Mouse (Mus musculus): ENCODE data around the gene Tmc3. TPM values are rescaled to one million over a fixed set of nuclear protein-coding genes. Genes with fewer than 3 reads are reported as not detected.
A peak's percentile ranks its signal among the peaks of the same experiment; 100 is the strongest.

The Tmc3 gene
- polyA plus RNA-seq, 1 experiment: 0.06 TPM

- Histone ChIP-seq H3K4me1 (ENCODE audit: control insufficient read depth, insufficient read depth, insufficient read length, low read length) (peaks cover 9% of the 10 kb centered on the region), H3K36me3 (ENCODE audit: control insufficient read depth, insufficient read depth, low read length) (no peaks in the 10 kb centered on the region), H3K27me3 (ENCODE audit: control insufficient read depth, insufficient read depth, low read length) (no peaks in the 10 kb centered on the region), H3K4me3 (ENCODE audit: low read depth, low read length) (no peak overlapping the region), H3K27ac (ENCODE audit: insufficient read depth, low read depth, low read length) (no peak overlapping the region)
- WGBS: 84% methylated on average over 6 of the region's 6 CpGs
- TF ChIP-seq CTCF (IDR thresholded peaks at IDR 0.05; ENCODE audit: extremely low read depth, insufficient read length, insufficient replicate concordance, low read depth, low read length): no peak
Observed at GRCm38 (mm10) chr7:83662711-83663375, 78.1 kb downstream of the Tmc3 start.

GRCm38 (mm10) chr7:83666087-83666595 is 81.4 kb downstream of the Tmc3 start:
- H3K4me1 ChIP-seq (ENCODE audit: control insufficient read depth, insufficient read depth, insufficient read length, low read length): no peaks in the 10 kb centered on the region
- H3K27me3 ChIP-seq (ENCODE audit: control insufficient read depth, insufficient read depth, low read length): no peaks in the 10 kb centered on the region
- WGBS: 50% methylated on average over 4 of the region's 4 CpGs
- TF ChIP-seq CTCF (IDR thresholded peaks at IDR 0.05; ENCODE audit: extremely low read depth, insufficient read length, insufficient replicate concordance, low read depth, low read length): no peak
- TF ChIP-seq POLR2A (IDR thresholded peaks at IDR 0.05; ENCODE audit: low read depth, low read length): no peak
- no peak overlapping the region for H3K4me3 ChIP-seq (ENCODE audit: low read depth, low read length)
- no peak overlapping the region for H3K27ac ChIP-seq (ENCODE audit: insufficient read depth, low read depth, low read length)
- no peaks in the 10 kb centered on the region for H3K36me3 ChIP-seq (ENCODE audit: control insufficient read depth, insufficient read depth, low read length)

- Histone ChIP-seq H3K27me3 (ENCODE audit: control insufficient read depth, insufficient read depth, low read length) (no peaks in the 10 kb centered on the region), H3K36me3 (ENCODE audit: control insufficient read depth, insufficient read depth, low read length) (no peaks in the 10 kb centered on the region), H3K4me3 (ENCODE audit: low read depth, low read length) (no peak overlapping the region), H3K27ac (ENCODE audit: insufficient read depth, low read depth, low read length) (no peak overlapping the region), H3K4me1 (ENCODE audit: control insufficient read depth, insufficient read depth, insufficient read length, low read length) (no peaks in the 10 kb centered on the region)
- TF ChIP-seq CTCF (IDR thresholded peaks at IDR 0.05; ENCODE audit: extremely low read depth, insufficient read length, insufficient replicate concordance, low read depth, low read length) (no peak), POLR2A (IDR thresholded peaks at IDR 0.05; ENCODE audit: low read depth, low read length) (no peak)
- WGBS: 81% methylated on average over 5 of the region's 5 CpGs
Observed at GRCm38 (mm10) chr7:83667936-83668645, 83.4 kb downstream of the Tmc3 start.

DNA sequence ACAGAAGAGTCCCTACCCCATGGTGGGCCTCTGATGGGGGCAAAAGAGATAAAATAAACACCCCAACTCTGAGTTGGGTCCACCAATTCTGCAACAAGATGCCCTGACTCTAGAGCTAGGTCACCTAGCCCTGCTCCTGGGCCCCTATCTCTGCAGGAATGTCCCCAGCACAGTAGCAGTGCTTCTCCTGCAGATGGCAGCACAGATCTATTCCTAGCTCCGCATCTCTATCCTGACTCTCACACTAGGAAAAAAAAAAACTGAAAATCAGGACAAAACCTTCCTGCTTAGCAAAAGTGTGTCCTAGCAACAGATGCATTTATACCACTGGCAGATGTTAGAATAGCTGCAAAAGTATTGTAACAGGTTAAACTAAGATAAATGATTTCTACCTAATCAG is 84.0 kb downstream of the Tmc3 start:
- WGBS: 39% methylated on average over 1 of the region's 1 CpGs
- H3K4me3 ChIP-seq (ENCODE audit: low read depth, low read length): no peak overlapping the region
- no peaks in the 10 kb centered on the region for H3K27me3 ChIP-seq (ENCODE audit: control insufficient read depth, insufficient read depth, low read length)
- peak; percentile 55; the same call in 1 of the 2 replicates for TF ChIP-seq CTCF (IDR thresholded peaks at IDR 0.05; ENCODE audit: extremely low read depth, insufficient read length, insufficient replicate concordance, low read depth, low read length)
- TF ChIP-seq POLR2A (IDR thresholded peaks at IDR 0.05; ENCODE audit: low read depth, low read length): no peak
- H3K4me1 ChIP-seq (ENCODE audit: control insufficient read depth, insufficient read depth, insufficient read length, low read length): no peaks in the 10 kb centered on the region
- no peak overlapping the region for H3K27ac ChIP-seq (ENCODE audit: insufficient read depth, low read depth, low read length)
- no peaks in the 10 kb centered on the region for H3K36me3 ChIP-seq (ENCODE audit: control insufficient read depth, insufficient read depth, low read length)

GRCm38 (mm10) chr7:83671573-83671972 is 86.8 kb downstream of the Tmc3 start:
- H3K4me1 ChIP-seq (ENCODE audit: control insufficient read depth, insufficient read depth, insufficient read length, low read length): no peaks in the 10 kb centered on the region
- no peaks in the 10 kb centered on the region for H3K27me3 ChIP-seq (ENCODE audit: control insufficient read depth, insufficient read depth, low read length)
- H3K27ac ChIP-seq (ENCODE audit: insufficient read depth, low read depth, low read length): no peak overlapping the region
- H3K36me3 ChIP-seq (ENCODE audit: control insufficient read depth, insufficient read depth, low read length): no peaks in the 10 kb centered on the region
- TF ChIP-seq CTCF (IDR thresholded peaks at IDR 0.05; ENCODE audit: extremely low read depth, insufficient read length, insufficient replicate concordance, low read depth, low read length): no peak
- TF ChIP-seq POLR2A (IDR thresholded peaks at IDR 0.05; ENCODE audit: low read depth, low read length): no peak
- no peak overlapping the region for H3K4me3 ChIP-seq (ENCODE audit: low read depth, low read length)
- WGBS: 85% methylated on average over 6 of the region's 6 CpGs

Other genes with a start within 250 kb of the Tmc3 start
- 2.5 and 4.9 TPM in 2 replicates for gene Stard5, start 47.0 kb downstream of the Tmc3 start, polyA plus RNA-seq (2012; rRNA removed)
- gene Il16, start 160.8 kb downstream of the Tmc3 start, polyA plus RNA-seq (2012; rRNA removed): 3.3 and 6.3 TPM in 2 replicates
- gene Cfap161, start 210.0 kb downstream of the Tmc3 start, polyA plus RNA-seq (2012; rRNA removed): not detected in 2 replicates

All from small intestine, adult 2 months (tissue).